Mouse (Mus musculus) common myeloid progenitor, adult 5-6 weeks (primary cell): ENCODE results near the gene Sertad3. TPM values are rescaled to one million over a fixed set of nuclear protein-coding genes. Genes with fewer than 3 reads are reported as not detected.

Experiments
- total RNA-seq: library from RNA; stranded (forward); fragments of 200-1000, 187-1606 nt; gene quantifications from 2 replicates; pipeline ENCODE4 v1.2.3, GENCODE M21; 2017

Gene Sertad3
- total RNA-seq, 1 experiment from 2014 or later = 9.6 TPM

Other genes starting within 250 kb of the Sertad3 start
- 5.2 and 5.4 TPM in 2 replicates for gene Itpkc, start 245.1 kb upstream of the Sertad3 start, total RNA-seq
- 8.2 and 15.7 TPM in 2 replicates for gene Coq8b, start 240.7 kb upstream of the Sertad3 start, total RNA-seq
- gene Numbl, start 215.3 kb upstream of the Sertad3 start, total RNA-seq = 0.29 and 1.1 TPM in 2 replicates
- 0.44 TPM in 1 of 2 replicates, not detected in the other for gene Ltbp4, start 136.1 kb upstream of the Sertad3 start, total RNA-seq
- 18.4 and 25.8 TPM in 2 replicates for gene Shkbp1, start 117.7 kb upstream of the Sertad3 start, total RNA-seq
- gene Gm20479, start 116.3 kb upstream of the Sertad3 start, total RNA-seq = 2.2 TPM in 1 of 2 replicates, not detected in the other
- 0.34 TPM in 1 of 2 replicates, not detected in the other for gene Sptbn4, start 26.1 kb upstream of the Sertad3 start, total RNA-seq
- gene Blvrb, start 25.8 kb upstream of the Sertad3 start, total RNA-seq = 78.0 and 98.4 TPM in 2 replicates
- 11.5 and 14.0 TPM in 2 replicates for gene Sertad1, start 13.1 kb downstream of the Sertad3 start, total RNA-seq
- 1.2 and 1.8 TPM in 2 replicates for gene Prx, start 25.6 kb downstream of the Sertad3 start, total RNA-seq
- 1.1 TPM in 1 of 2 replicates, not detected in the other for gene Hipk4, start 49.5 kb downstream of the Sertad3 start, total RNA-seq
- gene Pld3, start 79.5 kb downstream of the Sertad3 start, total RNA-seq = 5.5 and 6.0 TPM in 2 replicates
- 15.0 and 18.0 TPM in 2 replicates for gene 2310022A10Rik, start 79.5 kb downstream of the Sertad3 start, total RNA-seq
- 43.7 and 49.5 TPM in 2 replicates for gene Akt2, start 117.8 kb downstream of the Sertad3 start, total RNA-seq
- gene Ttc9b, start 180.1 kb downstream of the Sertad3 start, total RNA-seq = 0.29 TPM in 1 of 2 replicates, not detected in the other
- 1.8 and 3.3 TPM in 2 replicates for gene Map3k10, start 200.8 kb downstream of the Sertad3 start, total RNA-seq
- gene Zfp607b, start 215.6 kb downstream of the Sertad3 start, total RNA-seq = 0.63 and 0.73 TPM in 2 replicates